Mouse (Mus musculus): ENCODE measurements around the gene Tiam1.

Tiam1 gene

GRCm38 (mm10) chr16:89944604-89945283 lies 198.8 kb downstream of the Tiam1 start:
- DNase-seq, result no peak

- no peak for DNase-seq
Measured at GRCm38 (mm10) chr16:89944050-89944449, 199.5 kb downstream of the Tiam1 start.

- no peak for DNase-seq
Measured at GRCm38 (mm10) chr16:89943267-89943971, 200.2 kb downstream of the Tiam1 start.

- no peak for DNase-seq
Measured at GRCm38 (mm10) chr16:89940696-89941095, 202.9 kb downstream of the Tiam1 start.

GRCm38 (mm10) chr16:89938277-89938676 lies 205.3 kb downstream of the Tiam1 start:
- DNase-seq, result no peak

- no peak for DNase-seq
Measured at GRCm38 (mm10) chr16:89936571-89936970, 207.0 kb downstream of the Tiam1 start.

GRCm38 (mm10) chr16:89935398-89935797 lies 208.2 kb downstream of the Tiam1 start:
- no peak for DNase-seq

GRCm38 (mm10) chr16:89934616-89935015 lies 209.0 kb downstream of the Tiam1 start:
- no peak for DNase-seq

GRCm38 (mm10) chr16:89933976-89934375 lies 209.6 kb downstream of the Tiam1 start:
- no peak for DNase-seq

- no peak for DNase-seq
Measured at GRCm38 (mm10) chr16:89928611-89929010, 215.0 kb downstream of the Tiam1 start.

- no peak for DNase-seq
Measured at GRCm38 (mm10) chr16:89924249-89924890, 219.2 kb downstream of the Tiam1 start.

- DNase-seq, result peak; percentile 53
Measured at GRCm38 (mm10) chr16:89923311-89923710, 220.3 kb downstream of the Tiam1 start.

- peak; percentile 62 for DNase-seq
Measured at GRCm38 (mm10) chr16:89922458-89922857, 221.1 kb downstream of the Tiam1 start.

- DNase-seq, result peak; percentile 67
Measured at GRCm38 (mm10) chr16:89921370-89921769, 222.2 kb downstream of the Tiam1 start.

- DNase-seq, result no peak
Measured at GRCm38 (mm10) chr16:89920417-89920816, 223.2 kb downstream of the Tiam1 start.

GRCm38 (mm10) chr16:89917404-89917803 lies 226.2 kb downstream of the Tiam1 start:
- no peak for DNase-seq

- DNase-seq, result no peak
Measured at GRCm38 (mm10) chr16:89914946-89915345, 228.6 kb downstream of the Tiam1 start.

- no peak for DNase-seq
Measured at GRCm38 (mm10) chr16:89912686-89913375, 230.7 kb downstream of the Tiam1 start.

GRCm38 (mm10) chr16:89909393-89910068 lies 234.0 kb downstream of the Tiam1 start:
- DNase-seq, result no peak

GRCm38 (mm10) chr16:89907651-89908050 lies 235.9 kb downstream of the Tiam1 start:
- no peak for DNase-seq

- no peak for DNase-seq
Measured at GRCm38 (mm10) chr16:89906909-89907308, 236.7 kb downstream of the Tiam1 start.

GRCm38 (mm10) chr16:89905730-89906305 lies 237.8 kb downstream of the Tiam1 start:
- DNase-seq, result no peak
